Mouse (Mus musculus) heart, embryonic 10.5 days (tissue): Measurements from ENCODE around the gene Vwa8. TPM values are rescaled to one million over a fixed set of nuclear protein-coding genes. Genes with fewer than 3 reads are reported as not detected.
A peak's percentile ranks its signal among the peaks of the same experiment; 100 is the strongest.

Experiments used
- DNase-seq: peaks from one replicate; pipeline ENCODE4 v3.0.0-alpha.2; 2017; ENCODE audit warnings: low spot score
- H3K27ac ChIP-seq: fragments of 300-500 bp; sonication (generic); 2 replicates; pipeline ENCODE4 v1.5.1; 2016; ENCODE audit warnings: mild to moderate bottlenecking
- H3K27me3 ChIP-seq: fragments of 300-500 bp; sonication (generic); 2 replicates; pipeline ENCODE4 v1.6.1; 2016; ENCODE audit warnings: mild to moderate bottlenecking; ENCODE audit not compliant: poor library complexity, insufficient read depth, severe bottlenecking
- H3K36me3 ChIP-seq: fragments of 300-500 bp; sonication (generic); 2 replicates; pipeline ENCODE4 v1.6.1; 2016; ENCODE audit warnings: mild to moderate bottlenecking, moderate library complexity
- H3K4me1 ChIP-seq: fragments of 300-500 bp; sonication (generic); 2 replicates; pipeline ENCODE4 v1.6.1; 2016; ENCODE audit warnings: mild to moderate bottlenecking
- H3K4me3 ChIP-seq: fragments of 300-500 bp; sonication (generic); 2 replicates; pipeline ENCODE4 v1.5.1; 2016; ENCODE audit warnings: mild to moderate bottlenecking, moderate library complexity
- H3K9me3 ChIP-seq: fragments of 300-500 bp; sonication (generic); 2 replicates; pipeline ENCODE4 v1.6.1; 2016; ENCODE audit warnings: mild to moderate bottlenecking, moderate library complexity
- WGBS: fragments of 180-500 bp; shearing (Covaris S2); methylation state at CpG from one replicate; pipeline ENCODE4 v1.1.7; 2016; 5-methylcytosine and 5-hydroxymethylcytosine counted together
- polyA plus RNA-seq: library from polyadenylated mRNA; unstranded; fragments of >200 nt; fragmentation: Nextera tagmentation; extraction: Ambion mirVana; gene quantifications from 2 replicates; pipeline ENCODE4 v1.2.1, GENCODE M21; 2016

Vwa8 gene
- polyA plus RNA-seq, result 12.1 and 18.6 TPM in 2 replicates

DNA sequence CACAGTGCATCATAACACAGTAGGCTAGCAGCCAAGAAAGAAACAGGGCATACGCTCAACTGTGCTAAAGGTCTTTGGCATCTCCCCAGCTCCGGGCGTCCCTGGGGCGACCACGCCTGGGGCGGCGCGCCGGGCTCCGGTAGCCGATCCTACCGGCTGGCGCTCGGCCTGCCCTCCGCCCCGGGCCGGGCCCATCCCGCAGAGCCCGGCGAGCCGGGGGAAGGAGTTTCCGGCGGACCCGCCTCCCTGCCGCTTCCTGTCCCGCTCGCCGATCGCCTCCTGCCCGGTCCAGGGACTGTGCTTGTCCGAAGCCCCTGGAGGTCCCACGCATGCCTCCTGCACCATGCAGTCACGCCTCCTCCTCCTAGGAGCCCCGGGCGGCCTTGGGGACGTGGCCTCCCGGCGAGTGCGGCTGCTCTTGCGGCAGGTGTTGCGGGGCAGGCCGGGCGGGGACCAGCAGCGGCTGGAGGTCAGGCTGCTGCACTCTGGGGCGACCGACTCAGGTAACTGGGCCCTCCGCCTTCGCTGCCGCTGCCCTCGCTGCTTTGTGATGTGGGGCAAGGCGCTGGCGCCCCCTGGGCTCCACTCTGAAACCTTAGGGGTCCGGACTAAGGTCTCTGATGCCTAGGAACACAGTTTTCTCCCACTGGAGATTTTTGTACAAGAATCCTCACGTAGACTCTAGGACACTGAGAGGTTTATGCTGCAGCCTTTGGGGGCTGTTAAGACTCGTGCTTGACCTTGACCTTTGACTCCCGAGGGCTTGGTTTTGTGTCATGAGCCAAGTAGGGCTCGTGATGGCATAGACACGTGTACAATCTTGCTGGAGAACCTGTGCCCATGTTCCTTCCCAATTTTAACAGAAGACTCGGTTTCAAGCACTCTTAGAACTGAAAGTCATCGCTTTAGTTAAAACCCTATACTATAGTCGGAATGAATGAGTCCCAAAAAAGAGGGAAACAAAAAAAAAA is at the start of gene Vwa8:
Gene Vwa8 (plus strand): TSS at position 112 of the 971 bp plus-strand sequence.
- Histone ChIP-seq H3K9me3 (no peaks in the 10 kb centered on the region), H3K27ac (peak within 1 kb of the TSS; percentile 98), H3K36me3 (no peaks in the 10 kb centered on the region), H3K27me3 (no peaks in the 10 kb centered on the region), H3K4me3 (peak within 1 kb of the TSS; percentile 87), H3K4me1 (peaks cover 15% of the 10 kb centered on the region)
- 3% methylated on average over 52 of the region's 61 CpGs for WGBS
- DNase-seq, result peak; percentile 91

DNA sequence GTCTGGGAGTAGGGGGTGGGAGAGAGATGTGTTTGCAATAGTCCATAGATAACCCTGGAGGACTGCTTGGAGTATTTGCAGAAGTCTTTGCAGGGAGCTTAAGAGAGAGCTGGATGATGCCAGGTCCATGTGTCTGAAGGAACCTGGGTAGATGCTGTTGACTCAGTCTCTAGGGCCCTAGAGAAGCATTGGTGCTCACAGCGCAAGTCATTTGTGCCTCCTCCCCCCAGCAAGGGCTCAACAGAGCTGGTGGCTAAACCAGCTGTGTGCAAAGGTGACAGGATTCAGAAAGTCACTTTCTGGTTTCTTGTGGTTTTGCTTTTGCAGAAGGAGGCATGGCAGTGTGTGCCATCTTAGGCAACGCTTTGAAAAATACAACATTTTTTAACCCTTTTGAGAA is 46.5 kb upstream of the Vwa8 start:
- no peak for DNase-seq
- Histone ChIP-seq H3K4me3 (no peak overlapping the region), H3K36me3 (no peaks in the 10 kb centered on the region), H3K4me1 (peaks cover 8% of the 10 kb centered on the region; the same call in 1 of the 2 replicates), H3K27me3 (no peaks in the 10 kb centered on the region), H3K9me3 (no peaks in the 10 kb centered on the region), H3K27ac (no peak overlapping the region)
- 89% methylated on average over 2 of the region's 2 CpGs for WGBS

DNA sequence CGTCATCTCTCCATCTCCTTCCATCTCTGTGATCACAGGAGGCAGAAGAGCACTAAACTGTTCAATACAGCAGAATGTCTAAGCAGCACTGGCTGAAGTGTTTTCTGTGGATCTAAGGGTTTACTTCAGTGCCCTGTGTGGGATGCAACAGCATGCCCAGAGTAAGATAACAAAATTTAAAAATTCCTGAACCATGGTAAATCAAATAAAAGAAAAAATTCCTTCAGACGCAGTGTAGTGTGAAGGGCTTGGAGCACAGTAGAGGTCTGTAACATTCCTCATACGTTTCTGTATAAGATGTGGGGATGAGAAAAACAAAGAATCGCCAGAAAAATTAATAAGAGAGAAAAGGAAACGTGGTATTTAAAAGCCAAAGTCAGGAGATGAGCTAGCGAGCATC is 44.9 kb upstream of the Vwa8 start:
- no peaks in the 10 kb centered on the region for H3K36me3 ChIP-seq
- no peaks in the 10 kb centered on the region for H3K27me3 ChIP-seq
- no peaks in the 10 kb centered on the region for H3K9me3 ChIP-seq
- H3K27ac ChIP-seq, result no peak overlapping the region
- 73% methylated on average over 6 of the region's 6 CpGs for WGBS
- peaks cover 2% of the 10 kb centered on the region; the same call in 1 of the 2 replicates for H3K4me1 ChIP-seq
- H3K4me3 ChIP-seq, result no peak overlapping the region
- no peak for DNase-seq

GRCm38 (mm10) chr14:78812896-78813295 is 36.0 kb upstream of the Vwa8 start:
- no peak overlapping the region for H3K27ac ChIP-seq
- H3K4me3 ChIP-seq, result no peak overlapping the region
- no peaks in the 10 kb centered on the region for H3K9me3 ChIP-seq
- WGBS, result 87% methylated on average over 2 of the region's 2 CpGs
- no peaks in the 10 kb centered on the region for H3K36me3 ChIP-seq
- no peaks in the 10 kb centered on the region for H3K4me1 ChIP-seq
- DNase-seq, result no peak
- no peaks in the 10 kb centered on the region for H3K27me3 ChIP-seq

- Histone ChIP-seq H3K36me3 (no peaks in the 10 kb centered on the region), H3K4me1 (no peaks in the 10 kb centered on the region), H3K9me3 (no peaks in the 10 kb centered on the region), H3K27ac (no peak overlapping the region), H3K27me3 (no peaks in the 10 kb centered on the region), H3K4me3 (no peak overlapping the region)
- 28% methylated on average over 2 of the region's 3 CpGs for WGBS
- no peak for DNase-seq
These were observed 32.4 kb upstream of the Vwa8 start for GRCm38 (mm10) chr14:78816411-78816810.

- Histone ChIP-seq H3K4me3 (no peak overlapping the region), H3K27me3 (no peaks in the 10 kb centered on the region), H3K27ac (no peak overlapping the region), H3K36me3 (no peaks in the 10 kb centered on the region), H3K4me1 (no peaks in the 10 kb centered on the region), H3K9me3 (no peaks in the 10 kb centered on the region)
- no peak for DNase-seq
- 91% methylated on average over 3 of the region's 3 CpGs for WGBS
These were observed 31.2 kb upstream of the Vwa8 start for GRCm38 (mm10) chr14:78817651-78818050.

- 56% methylated on average over 3 of the region's 3 CpGs for WGBS
- no peaks in the 10 kb centered on the region for H3K4me1 ChIP-seq
- H3K27me3 ChIP-seq, result no peaks in the 10 kb centered on the region
- no peak overlapping the region for H3K4me3 ChIP-seq
- no peaks in the 10 kb centered on the region for H3K9me3 ChIP-seq
- DNase-seq, result no peak
- no peaks in the 10 kb centered on the region for H3K36me3 ChIP-seq
- H3K27ac ChIP-seq, result no peak overlapping the region
These were observed 30.4 kb upstream of the Vwa8 start for GRCm38 (mm10) chr14:78818406-78818805.

DNA sequence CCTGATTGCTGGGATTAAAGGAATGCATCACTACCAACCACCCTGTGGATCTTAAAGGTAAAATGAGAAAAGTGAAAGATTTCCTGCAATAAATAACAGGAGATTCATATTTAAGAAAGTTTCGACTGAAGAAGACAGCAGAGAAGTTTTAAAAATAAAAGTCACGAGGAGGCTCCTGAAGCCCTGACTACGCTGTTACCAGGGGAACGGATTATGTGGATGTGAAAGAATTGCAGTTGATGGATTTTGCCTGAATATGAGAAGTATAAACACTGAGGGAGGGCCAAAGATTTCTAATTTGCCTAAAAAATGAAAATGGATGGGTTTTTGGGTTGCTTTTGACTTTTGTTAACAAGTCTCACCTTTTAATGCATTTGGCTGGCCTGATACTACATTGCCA is 24.8 kb upstream of the Vwa8 start:
- Histone ChIP-seq H3K27ac (no peak overlapping the region), H3K4me1 (no peaks in the 10 kb centered on the region), H3K27me3 (no peaks in the 10 kb centered on the region), H3K4me3 (no peak overlapping the region), H3K9me3 (no peaks in the 10 kb centered on the region), H3K36me3 (no peaks in the 10 kb centered on the region)
- 86% methylated on average over 4 of the region's 4 CpGs for WGBS
- DNase-seq, result no peak

DNA sequence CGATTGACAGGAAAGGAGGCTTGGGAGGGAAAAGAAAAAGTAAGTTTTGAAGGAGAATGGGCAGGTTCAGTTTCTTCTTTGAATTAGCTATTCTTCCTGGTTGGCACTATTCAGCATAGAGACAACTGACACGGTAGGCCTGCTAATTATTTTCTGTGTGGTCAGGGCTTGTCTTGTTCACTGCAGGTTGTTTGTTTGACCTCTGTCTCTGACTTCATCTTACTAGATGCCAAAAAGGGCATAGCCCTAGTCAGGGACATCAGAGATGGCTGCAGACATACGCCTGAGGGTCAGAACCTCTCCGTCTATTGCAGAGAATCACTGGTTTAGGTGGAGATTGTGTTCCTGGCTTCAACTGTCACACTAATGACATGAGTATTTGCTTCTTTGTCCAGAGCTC is 24.3 kb upstream of the Vwa8 start:
- Histone ChIP-seq H3K36me3 (no peaks in the 10 kb centered on the region), H3K27me3 (no peaks in the 10 kb centered on the region), H3K4me3 (no peak overlapping the region), H3K9me3 (no peaks in the 10 kb centered on the region), H3K27ac (no peak overlapping the region), H3K4me1 (no peaks in the 10 kb centered on the region)
- DNase-seq, result no peak
- WGBS, result 73% methylated on average over 4 of the region's 4 CpGs

DNA sequence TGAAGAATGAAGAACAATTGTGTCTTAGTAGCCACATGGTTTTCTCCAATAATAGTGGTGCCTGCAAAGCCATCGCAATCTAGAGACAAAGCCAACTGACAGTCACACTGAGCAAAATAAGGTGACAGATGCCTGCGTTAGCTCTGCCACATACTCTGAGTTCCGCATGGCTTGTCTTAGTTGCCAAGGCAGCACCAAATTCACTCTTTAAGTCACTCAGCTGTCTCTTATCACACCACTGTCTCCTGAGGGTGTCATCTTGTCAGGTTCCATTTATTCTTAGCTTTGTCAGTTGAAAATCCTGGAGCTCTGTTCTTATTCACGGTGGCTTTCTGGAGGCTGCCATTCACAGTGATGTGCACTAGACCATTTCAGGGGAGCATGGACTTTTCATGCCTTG is 17.7 kb upstream of the Vwa8 start:
- H3K4me3 ChIP-seq, result no peak overlapping the region
- H3K9me3 ChIP-seq, result no peaks in the 10 kb centered on the region
- H3K4me1 ChIP-seq, result no peaks in the 10 kb centered on the region
- H3K27ac ChIP-seq, result no peak overlapping the region
- 83% methylated on average over 4 of the region's 4 CpGs for WGBS
- no peaks in the 10 kb centered on the region for H3K27me3 ChIP-seq
- DNase-seq, result no peak
- H3K36me3 ChIP-seq, result no peaks in the 10 kb centered on the region

- Histone ChIP-seq H3K4me1 (peaks cover 15% of the 10 kb centered on the region), H3K27me3 (no peaks in the 10 kb centered on the region), H3K36me3 (no peaks in the 10 kb centered on the region), H3K9me3 (no peaks in the 10 kb centered on the region), H3K27ac (no peak overlapping the region), H3K4me3 (no peak overlapping the region)
- DNase-seq, result no peak
- WGBS, result 77% methylated on average over 1 of the region's 1 CpGs
These were observed 904 bp upstream of the Vwa8 start for GRCm38 (mm10) chr14:78847948-78848347.

GRCm38 (mm10) chr14:78848477-78848876 is 375 bp upstream of the Vwa8 start:
- Histone ChIP-seq H3K27ac (peak overlapping the region; percentile 98), H3K9me3 (no peaks in the 10 kb centered on the region), H3K4me1 (peaks cover 15% of the 10 kb centered on the region), H3K27me3 (no peaks in the 10 kb centered on the region), H3K36me3 (no peaks in the 10 kb centered on the region), H3K4me3 (peak overlapping the region; percentile 87)
- no peak for DNase-seq
- WGBS, result 14% methylated on average over 3 of the region's 3 CpGs

DNA sequence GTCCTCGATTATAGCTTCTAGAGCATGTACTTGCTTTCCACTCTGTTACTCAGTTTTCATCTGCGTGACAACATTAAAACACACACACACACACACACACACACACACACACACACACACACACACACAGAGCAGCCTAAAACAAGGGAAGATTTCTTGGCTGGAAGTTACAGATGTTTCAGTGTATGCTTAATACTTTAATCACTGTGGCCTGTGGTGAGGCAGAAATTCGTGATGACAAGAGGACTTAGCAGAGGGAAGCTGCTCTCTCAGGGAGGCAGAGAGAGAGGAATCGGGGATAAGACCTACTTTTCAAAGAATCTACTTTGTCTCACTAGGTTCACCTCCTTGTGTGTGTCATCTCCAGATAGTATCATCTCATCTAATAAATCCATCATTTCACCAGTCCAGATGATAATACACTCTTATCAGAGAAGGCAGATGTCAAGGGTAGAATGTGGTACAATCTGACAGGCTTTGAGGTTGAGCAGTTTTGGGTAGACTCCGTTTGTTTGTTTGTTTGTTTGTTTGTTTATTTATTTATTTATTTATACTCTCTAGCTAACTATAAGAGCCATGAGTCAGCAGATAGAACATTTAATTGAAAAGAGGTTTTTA is 1.2 kb downstream of the Vwa8 start:
- no peak for DNase-seq
- H3K4me3 ChIP-seq, result peak overlapping the region; percentile 87
- H3K4me1 ChIP-seq, result peaks cover 15% of the 10 kb centered on the region
- H3K27ac ChIP-seq, result peak overlapping the region; percentile 98; the same call in 1 of the 2 replicates
- WGBS, result 58% methylated on average over 5 of the region's 5 CpGs
- H3K9me3 ChIP-seq, result no peaks in the 10 kb centered on the region
- no peaks in the 10 kb centered on the region for H3K36me3 ChIP-seq
- no peaks in the 10 kb centered on the region for H3K27me3 ChIP-seq
